Mouse (Mus musculus): ENCODE data around the gene Calm2.

Gene Calm2

DNA sequence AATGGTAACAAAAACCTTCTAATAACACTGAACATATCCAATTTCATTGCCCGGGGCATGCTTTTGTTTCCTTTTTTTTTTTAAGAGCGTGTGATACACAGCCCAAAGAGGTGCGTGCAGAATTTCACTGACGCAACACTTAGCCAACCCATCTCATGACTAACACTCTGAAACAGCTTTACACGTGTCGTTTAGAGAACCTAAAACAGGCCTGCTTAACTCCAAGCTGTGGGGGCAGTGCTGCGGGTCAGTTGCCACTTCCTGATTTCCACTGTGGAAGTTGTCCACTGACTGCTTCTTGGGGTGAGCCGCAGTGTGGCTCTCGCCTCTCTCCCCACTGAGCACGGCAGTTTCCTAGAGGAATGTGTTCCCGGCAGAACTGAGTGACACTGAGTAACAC is 41.2 kb downstream of the Calm2 start:
- in situ Hi-C loops (cut with MboI, MseI) = no loop called here

DNA sequence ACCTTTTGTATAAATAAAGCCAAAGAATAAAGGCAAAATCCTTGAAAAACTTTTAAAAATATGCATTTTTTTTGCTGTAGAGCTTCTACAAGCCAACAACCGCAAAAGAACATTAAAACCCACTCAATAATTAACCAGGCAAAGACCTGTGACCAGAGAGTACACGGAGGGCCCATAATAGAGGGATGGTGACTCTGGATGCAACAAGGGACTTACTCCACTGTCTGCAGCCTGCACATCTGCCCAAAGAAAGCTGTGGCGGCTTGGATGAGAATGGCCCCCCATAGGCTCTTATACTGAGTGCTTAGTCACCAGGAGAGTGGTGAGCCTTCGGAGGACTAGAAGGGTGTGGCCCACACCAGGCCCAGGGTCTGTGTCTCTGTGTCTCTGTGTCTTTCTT is 43.3 kb downstream of the Calm2 start:
- in situ Hi-C loops (cut with MboI, MseI) = no loop called here

DNA sequence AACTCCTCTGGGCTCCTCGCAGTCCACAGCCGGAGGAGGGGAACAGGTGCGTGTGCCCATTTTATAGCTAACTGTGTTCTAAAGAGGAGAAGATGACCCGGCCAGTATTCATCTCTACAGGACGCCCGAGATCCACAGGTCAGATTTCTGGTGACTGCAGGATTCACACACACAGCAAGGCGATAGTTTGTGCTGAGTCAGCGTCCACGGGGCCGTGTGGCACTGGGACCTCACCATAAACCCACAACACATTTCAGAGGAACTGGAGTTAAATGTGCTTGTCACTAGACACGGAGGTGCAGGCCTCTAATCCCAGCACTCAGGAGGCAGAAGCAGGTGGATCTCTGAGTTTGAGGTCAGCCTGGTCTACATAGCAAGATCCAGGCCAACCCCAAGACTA is 44.3 kb downstream of the Calm2 start:
- in situ Hi-C loops (cut with MboI, MseI) = no loop called here

DNA sequence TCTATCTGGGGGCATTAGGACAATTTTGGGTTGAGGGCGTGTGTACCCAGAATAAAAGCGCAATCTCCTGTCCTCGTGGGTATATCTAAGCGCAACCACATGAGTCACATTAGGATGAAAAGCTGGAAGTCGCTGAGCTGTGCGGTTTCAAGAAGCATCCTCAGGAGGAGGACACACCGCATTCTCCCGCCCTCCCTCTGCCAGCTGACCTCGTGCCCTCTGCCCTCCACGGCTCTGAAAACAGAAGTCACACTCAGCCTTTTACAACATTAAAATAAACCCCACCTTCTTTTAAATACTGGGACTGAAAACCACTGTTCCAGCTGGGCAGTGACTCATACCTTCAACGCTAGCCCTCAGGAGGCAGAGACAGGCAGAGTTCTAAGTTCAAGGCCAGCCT is 49.6 kb downstream of the Calm2 start:
- in situ Hi-C loops (cut with MboI, MseI) = no loop called here

DNA sequence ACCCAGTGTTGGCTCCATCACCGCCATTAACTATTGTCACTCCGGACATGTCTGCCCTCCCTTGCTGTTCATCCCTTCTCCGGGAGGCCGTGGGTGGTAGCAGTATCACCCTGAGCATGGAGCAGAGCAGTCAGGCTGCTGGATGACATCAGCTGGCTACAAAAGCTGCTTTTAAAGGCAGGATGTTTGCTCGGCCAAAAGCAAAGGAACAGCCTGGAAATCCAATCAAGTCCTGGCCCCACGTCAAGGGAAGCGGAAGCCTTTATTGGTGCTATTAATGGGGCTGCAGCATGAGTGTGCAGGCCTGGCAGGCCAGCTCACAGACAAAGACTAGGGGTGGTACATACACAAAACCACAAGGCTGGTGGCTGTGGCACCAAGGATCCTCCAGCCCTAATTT is 55.5 kb downstream of the Calm2 start:
- in situ Hi-C loops (cut with MboI, MseI) = loop anchor here in 1 of 2 experiments (5.0 kb wide), 1 partner anchor 54 kb away; no protein-coding TSS in a partner anchor

DNA sequence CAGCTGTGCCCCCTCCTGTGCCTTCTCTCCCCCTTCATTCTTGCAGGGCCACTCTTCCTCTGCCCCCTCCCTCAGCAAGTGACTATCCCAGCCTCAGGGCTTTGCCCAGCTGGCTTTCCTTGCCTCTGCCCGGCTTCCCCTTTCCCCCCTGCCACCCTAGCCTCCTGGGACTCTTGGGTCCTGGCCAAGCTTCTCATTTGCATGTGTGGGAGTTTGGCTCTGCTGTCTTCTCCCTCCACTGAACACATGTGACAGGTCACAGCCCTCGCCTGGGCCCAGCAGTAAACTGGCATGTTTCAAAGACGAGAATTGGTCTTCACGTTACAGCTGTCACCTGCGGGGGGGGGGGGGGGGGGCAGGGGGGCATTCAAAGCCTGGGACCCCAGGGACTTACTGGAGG is 59.7 kb downstream of the Calm2 start:
- in situ Hi-C loops (cut with MboI, MseI) = no loop called here

DNA sequence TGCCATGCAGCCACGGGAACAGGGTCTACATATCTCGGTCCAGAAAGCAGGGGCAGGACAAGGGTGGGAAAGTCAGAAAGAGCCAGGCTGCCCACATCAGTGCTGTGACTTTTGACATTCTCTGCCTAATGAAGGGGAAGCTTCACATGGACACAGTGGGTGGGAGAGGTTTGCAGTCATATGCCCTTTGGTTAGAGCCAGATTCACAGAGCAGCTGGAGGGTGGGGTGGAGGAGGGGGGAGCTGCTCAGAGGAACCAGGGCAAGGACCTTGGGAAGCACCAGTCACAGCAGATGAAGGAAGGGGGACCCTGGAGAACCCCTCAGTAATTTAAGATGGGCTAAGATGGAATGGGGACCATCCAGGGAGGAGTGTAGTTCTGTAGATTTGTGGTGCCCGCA is 60.9 kb downstream of the Calm2 start:
- in situ Hi-C loops (cut with MboI, MseI) = no loop called here
